Mouse (Mus musculus) frontal cortex, postnatal 25 days (tissue): ENCODE measurements around the gene Fgfr2.
"Not testable (repeated sequence)": the region's sequence is repeated elsewhere in the genome, so short reads cannot be mapped to it uniquely, and the experiment has no call there.

Experiments used
- DNase-seq, 2 experiments: peaks; one replicate each; pipeline ENCODE4 v3.0.0; 2022; ENCODE audit warnings: low spot score in 2 of 2

The Fgfr2 gene

DNA sequence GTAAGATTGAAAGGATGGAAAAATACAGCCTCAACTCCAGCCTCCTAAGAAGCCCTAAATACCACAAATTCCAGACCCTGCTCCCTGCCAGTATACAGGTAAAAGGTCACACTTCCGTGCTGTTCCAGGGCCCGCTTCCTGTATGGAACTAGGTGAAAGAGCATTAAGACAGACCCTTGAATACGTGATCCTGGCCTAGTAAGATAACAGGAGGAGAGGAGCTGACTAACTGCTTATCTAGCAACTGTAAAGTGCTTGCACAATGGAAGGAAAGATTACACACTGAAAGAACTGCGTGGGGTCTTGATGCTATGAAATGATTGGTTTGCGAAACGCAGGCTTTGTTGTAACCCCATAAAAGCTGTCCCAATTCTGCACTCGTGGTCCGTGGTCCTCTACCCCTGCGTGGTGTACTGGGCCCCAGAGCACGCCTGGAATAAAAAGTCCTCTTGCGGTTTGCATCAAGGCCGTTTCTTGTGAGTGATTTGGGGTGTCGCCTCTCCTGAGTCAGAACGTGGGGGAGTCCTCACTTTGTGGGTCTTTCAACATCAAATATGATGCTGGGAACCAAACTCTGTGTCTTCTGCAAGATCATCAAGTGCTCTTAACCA, 2602.2 kb downstream of the Fgfr2 start:
- DNase-seq = no peak

DNA sequence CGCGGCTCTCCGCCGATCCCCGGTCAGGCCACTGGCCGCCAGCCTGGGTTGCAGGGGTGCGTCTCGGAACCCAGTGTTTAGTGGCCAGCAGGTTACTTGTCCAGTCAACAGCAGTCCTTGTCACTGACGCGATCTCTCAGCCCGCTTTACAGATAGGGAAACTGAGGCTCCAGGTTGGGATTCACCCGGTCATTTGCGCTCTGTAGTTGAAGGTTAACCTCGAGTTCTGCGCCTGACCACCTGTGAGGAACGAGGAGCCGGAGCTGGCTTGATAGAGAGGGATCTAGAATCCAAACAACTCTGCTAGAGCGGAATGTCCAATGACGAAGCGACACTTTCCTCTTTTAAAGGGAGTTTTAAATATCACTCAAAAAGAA, 2603.1 kb downstream of the Fgfr2 start, which contains the start of gene Ate1:
Ate1 (minus strand) TSS at position 321 of the 377 bp plus-strand sequence.
- no peak for DNase-seq

- peak; percentile 86 to 97 for DNase-seq
Measured at GRCm38 (mm10) chr7:130519096-130520048, 2603.8 kb downstream of the Fgfr2 start.

- DNase-seq = no peak
Measured at GRCm38 (mm10) chr7:130518213-130519095, 2604.7 kb downstream of the Fgfr2 start.

- DNase-seq = no peak
Measured at GRCm38 (mm10) chr7:130510243-130510642, 2612.9 kb downstream of the Fgfr2 start.

DNA sequence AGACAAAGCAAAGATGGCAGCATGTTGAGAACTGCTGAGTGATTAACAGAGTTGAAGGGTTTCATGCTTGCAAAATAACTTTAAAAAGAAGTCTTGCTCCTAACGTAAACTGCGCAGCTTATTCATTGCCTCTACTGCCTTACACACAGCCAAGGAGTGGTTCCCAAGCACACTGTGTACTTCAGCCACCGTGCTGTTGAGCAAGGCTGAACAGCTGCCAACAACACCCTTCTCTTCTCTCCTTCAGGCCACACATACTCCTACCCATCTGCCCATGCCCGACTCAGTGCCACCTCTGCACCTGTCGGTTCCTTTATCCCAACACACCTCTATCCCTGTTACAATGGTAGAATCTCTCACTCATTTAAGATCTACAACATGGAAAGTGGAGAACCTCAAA, 2620.1 kb downstream of the Fgfr2 start:
- DNase-seq = no peak

- DNase-seq = no peak
Measured at GRCm38 (mm10) chr7:130501499-130501898, 2621.7 kb downstream of the Fgfr2 start.

DNA sequence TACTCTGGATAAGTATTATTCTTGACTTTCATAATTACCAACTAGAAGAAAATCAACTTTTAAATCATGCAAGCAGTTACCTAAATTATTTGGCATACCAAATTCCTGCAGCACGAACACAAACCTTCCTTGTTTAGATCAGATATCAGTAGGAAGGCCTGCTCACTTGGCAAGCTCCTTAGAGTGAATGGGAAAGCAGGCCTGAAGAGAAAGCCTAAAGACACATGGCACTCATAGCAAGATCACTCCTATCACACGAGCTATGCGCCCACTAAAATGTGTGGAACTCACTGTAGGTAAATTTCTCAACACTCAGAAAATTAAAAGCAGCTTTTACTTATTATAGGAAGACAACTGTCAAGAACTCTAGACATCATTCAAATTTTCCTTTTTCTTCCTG, 2629.8 kb downstream of the Fgfr2 start:
- no peak for DNase-seq

DNA sequence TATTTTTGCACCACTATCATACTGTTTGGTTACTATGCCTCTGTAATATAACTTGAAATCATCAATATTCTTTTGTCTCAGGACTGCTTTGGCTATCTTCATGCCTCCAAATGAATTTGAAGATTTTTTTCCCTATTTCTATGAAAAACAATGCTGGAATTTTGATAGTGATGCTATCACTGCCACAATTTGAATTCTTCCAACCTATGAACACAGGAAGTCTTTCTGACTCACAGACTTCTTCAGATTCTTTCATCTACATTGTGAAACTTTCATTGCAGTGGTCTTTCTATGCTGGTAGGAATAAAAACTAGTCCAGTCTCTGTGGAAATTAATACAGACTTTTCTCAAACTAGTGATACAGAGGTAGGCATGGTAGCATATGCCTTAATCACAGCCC, 2631.1 kb downstream of the Fgfr2 start:
- no peak for DNase-seq

DNA sequence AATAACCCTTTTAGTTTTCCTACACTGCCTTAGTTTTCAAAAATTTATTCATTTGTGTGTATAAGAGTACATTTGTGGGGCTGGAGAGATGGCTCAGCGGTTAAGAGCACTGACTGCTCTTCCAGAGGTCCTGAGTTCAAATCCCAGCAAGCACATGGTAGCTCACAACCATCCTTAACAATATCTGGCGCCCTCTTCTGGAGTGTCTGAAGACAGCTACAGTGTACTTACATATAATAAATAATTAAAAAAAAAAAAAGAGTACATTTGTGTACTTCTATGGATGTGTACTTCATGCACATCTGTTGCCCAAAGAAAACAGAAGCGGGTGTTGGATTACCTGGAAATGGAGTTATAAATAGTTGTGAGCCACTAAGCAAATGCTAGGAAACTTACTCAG, 2644.1 kb downstream of the Fgfr2 start:
- DNase-seq = not testable (repeated sequence)

DNA sequence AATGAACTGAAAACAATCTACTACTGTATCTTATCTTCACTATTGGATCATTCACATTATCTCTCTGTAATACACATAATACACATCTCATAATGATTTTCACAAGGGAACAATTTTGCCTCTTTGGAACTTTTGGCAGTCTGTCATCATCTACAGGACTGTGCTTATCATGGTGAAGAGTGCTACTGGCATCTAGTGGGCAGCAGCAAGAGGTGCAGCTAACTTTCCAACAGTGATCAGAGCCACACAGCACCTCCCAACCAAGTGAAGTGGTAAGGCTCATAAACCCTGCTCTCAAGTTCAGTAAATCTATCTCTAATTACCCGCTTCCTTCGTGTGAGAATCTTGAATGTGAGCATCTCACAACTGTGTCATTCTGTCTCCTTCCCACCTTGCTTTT, 2647.2 kb downstream of the Fgfr2 start:
- peak; percentile 16 to 39 for DNase-seq

GRCm38 (mm10) chr7:130473881-130474280, 2649.3 kb downstream of the Fgfr2 start:
- DNase-seq = no peak

DNA sequence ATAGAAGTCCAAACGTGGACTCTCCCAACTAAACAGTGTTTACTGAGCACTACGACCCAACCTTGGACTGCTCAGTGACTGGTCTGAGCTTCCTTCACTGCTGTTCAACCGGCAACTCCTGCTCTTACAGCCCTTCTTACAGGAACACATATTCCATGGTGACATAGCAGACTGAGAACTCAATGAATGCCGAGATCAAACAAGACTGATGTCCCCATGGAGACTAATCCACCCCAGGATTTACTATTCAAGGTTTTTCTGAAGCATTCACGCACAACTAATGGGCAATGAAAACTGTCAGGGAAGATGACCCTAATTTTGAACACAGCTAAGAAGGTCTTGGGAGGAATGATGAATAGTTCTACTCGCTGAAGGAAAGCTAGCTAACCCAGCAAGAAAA, 2650.5 kb downstream of the Fgfr2 start:
- no peak for DNase-seq

DNA sequence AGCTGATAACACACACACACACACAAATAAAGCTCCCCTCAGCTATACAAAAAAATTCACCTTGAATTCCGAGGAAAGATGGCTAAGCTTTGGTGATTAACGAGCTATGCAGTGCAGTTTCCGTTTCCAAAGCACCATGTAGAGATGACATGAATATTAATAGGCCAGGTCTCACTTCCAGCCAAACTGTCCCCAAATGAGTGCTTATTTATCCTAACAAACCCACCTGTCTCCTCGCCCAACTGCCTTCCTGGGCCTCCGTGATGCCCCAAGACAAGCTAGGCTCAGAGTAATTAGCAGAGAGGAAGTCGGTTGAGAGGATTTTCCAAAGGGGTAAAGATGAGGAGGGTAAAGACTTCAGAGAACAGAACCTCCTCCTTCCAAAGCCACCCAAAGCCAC, 2652.1 kb downstream of the Fgfr2 start:
- no peak for DNase-seq

GRCm38 (mm10) chr7:130455587-130456246, 2667.4 kb downstream of the Fgfr2 start:
- DNase-seq = no peak

GRCm38 (mm10) chr7:130454226-130454625, 2668.9 kb downstream of the Fgfr2 start:
- DNase-seq = no peak

- DNase-seq = no peak
Measured at GRCm38 (mm10) chr7:130435776-130436175, 2687.4 kb downstream of the Fgfr2 start.

DNA sequence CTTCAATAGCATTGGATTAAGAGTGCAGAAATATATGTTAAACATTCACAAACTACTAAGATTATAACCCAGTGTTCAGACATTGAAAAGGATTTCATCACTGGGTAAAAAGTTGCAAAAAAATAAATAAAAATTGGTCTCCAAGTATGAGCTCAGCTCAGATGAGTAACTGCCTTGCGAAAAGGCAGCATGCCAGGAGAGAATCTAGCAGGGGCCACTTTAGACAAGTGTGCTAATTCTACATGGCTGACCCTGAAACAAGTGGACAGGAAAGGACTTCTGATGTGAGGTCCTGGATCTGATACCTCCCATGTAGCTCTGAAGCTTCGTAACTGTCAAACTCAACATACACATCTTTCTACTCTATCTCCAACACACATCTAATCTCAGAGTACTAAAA, 2691.0 kb downstream of the Fgfr2 start:
- DNase-seq = no peak

DNA sequence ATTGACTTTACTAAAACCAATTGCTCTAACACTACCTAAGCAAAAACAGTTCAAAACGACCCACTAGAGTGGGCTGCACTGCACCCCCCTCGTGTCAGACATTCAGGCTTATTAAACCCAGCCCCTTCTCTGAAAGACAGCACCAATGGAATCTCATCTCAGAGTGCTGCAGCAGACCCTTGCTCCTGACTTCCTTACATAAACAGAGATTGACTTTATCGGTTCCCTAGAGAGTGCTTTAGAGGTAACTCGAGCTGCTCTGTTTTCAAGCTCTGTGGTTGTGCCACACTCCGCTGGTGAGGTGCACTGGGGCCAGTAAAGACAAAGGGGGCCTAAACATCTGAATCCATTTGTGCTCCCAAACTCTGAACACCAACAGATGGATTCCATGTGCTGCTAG, 2696.6 kb downstream of the Fgfr2 start:
- no peak for DNase-seq

DNA sequence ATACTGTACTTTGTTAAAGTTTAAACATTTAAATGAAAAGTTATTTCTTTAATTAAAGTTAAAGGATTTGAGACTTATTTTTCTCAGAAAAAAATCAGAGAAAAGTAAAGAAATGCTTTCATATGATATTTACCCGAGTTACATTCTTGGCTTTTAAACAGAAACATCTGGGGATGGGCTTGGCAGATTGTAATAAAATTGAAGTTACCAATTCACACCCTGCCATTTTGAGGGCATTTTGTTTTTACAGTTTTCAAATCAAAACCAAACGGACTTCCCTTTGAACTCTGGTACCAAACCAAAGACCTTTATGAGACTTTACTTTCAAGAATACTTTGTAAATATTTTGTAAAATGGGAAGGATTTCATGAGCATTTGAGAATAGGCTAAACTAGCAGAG, 2697.2 kb downstream of the Fgfr2 start:
- DNase-seq = no peak

DNA sequence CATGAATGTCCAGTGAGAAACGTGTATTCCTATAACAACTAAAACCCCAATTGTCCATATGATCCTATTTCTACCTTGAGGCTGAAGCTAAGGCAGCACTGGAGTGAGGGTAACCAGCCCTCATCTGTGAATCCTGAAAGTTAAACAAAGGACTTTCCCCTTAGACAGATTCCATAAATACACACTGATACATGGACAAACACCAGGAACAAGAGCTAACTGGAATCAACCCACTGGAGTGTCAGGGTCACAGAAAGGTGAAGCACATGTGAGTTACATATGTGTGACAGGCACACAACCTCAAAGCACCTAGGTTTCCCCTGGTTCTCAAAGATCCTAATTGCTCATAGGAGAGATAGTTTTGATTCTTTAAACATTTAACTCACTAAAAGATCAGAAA, 2703.2 kb downstream of the Fgfr2 start:
- DNase-seq = no peak

DNA sequence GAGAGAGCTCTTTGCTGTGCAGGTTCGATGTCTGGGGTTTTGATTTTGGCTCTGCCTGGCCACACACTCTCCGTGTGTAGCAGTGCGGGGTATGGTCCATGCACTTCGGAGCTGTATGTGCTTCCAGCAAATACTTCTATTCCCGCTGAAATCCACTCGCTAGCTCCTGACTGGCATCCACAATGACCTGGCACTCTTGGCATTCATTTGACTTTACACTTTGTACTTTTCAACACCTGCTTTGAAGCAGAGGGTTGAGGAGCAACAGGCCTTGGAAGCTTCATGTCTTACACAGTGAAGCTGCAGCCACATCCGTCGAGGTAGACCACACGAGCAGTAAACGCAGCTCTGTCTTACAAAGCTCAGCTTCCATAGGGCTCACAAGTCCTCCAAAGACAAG, 2715.5 kb downstream of the Fgfr2 start:
- no peak for DNase-seq
